Mouse (Mus musculus): Measurements from ENCODE around the gene Capn1. TPM values are rescaled to one million over a fixed set of nuclear protein-coding genes. Genes with fewer than 3 reads are reported as not detected.

Capn1 gene
- polyA plus RNA-seq, 1 experiment, result 2.5 TPM

DNA sequence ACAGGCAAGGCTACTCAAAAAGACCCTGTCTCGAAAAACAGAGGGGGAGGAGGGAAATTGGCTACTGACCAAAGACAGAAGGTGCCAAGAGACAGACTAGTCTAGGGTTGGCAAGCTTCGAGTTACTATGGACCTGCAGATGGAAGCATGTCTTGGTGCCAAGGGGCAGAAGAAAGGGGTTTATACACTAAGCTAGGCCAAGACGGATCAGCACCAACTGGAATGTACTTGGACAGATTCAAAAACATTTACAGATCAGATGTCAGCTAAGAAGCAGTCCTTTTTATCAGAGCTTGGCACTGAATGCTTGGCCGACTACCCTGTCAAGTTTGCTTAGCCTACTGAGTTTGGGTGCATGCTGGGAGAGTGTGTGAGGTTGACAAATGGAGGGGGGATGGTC lies 40.0 kb downstream of the Capn1 start:
- no peak overlapping the region for H3K27ac ChIP-seq (ENCODE audit: control insufficient read depth, insufficient read depth, low read depth, low read length)
- H3K36me3 ChIP-seq (ENCODE audit: control insufficient read depth, insufficient read depth, low read length), result no peaks in the 10 kb centered on the region
- no peaks in the 10 kb centered on the region for H3K27me3 ChIP-seq (ENCODE audit: control insufficient read depth, insufficient read depth, low read length)
- no peaks in the 10 kb centered on the region for H3K4me1 ChIP-seq (ENCODE audit: control insufficient read depth, insufficient read depth, low read length)
- TF ChIP-seq POLR2A (IDR thresholded peaks at IDR 0.05; ENCODE audit: control insufficient read depth, low read depth, low read length), result no peak
- TF ChIP-seq CTCF (IDR thresholded peaks at IDR 0.05; ENCODE audit: control insufficient read depth, insufficient read depth, insufficient replicate concordance, low read depth, low read length), result no peak
- no peak overlapping the region for H3K4me3 ChIP-seq (ENCODE audit: control insufficient read depth, low read depth, low read length)

DNA sequence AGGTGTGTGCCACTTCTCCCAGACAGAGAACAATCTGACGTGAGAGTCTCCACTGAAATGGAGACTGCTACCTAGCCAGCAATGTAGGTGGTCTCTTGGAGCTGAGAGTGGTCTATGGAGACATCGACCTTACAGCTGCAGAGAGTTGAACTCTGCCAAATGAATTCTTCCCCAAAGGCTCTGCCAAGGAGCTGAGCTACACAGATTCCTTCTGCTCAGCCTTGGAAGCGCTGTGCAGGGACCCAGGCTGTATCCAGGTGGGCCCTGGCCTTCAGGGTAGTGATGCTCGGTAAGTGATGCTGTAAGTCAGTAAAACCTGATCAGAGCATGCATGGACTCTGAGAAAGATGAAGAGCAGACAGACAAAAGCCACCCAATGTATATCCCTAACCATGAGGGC lies 40.6 kb downstream of the Capn1 start:
- no peak overlapping the region for H3K4me3 ChIP-seq (ENCODE audit: control insufficient read depth, low read depth, low read length)
- H3K27me3 ChIP-seq (ENCODE audit: control insufficient read depth, insufficient read depth, low read length), result no peaks in the 10 kb centered on the region
- no peaks in the 10 kb centered on the region for H3K4me1 ChIP-seq (ENCODE audit: control insufficient read depth, insufficient read depth, low read length)
- H3K27ac ChIP-seq (ENCODE audit: control insufficient read depth, insufficient read depth, low read depth, low read length), result no peak overlapping the region
- no peaks in the 10 kb centered on the region for H3K36me3 ChIP-seq (ENCODE audit: control insufficient read depth, insufficient read depth, low read length)
- TF ChIP-seq POLR2A (IDR thresholded peaks at IDR 0.05; ENCODE audit: control insufficient read depth, low read depth, low read length), result no peak
- no peak for TF ChIP-seq CTCF (IDR thresholded peaks at IDR 0.05; ENCODE audit: control insufficient read depth, insufficient read depth, insufficient replicate concordance, low read depth, low read length)

DNA sequence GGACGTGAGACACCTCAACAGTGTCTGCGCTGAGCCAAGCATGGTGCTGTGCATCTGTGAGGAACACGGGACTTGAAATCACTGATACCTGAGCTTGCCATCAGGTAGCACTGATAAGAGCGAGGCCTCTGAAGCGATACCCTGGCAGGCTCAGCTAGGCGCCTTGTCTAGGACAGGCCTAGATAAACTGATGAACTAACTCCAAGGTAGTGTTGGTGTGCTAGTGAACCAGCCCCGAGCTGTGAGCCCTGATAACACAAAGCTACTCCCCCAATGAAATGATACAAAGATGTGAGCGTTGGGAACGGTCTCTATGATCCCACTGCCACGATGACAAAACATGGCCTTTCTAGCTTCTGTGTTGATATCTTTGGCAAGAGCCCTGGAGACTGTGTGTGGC lies 48.0 kb downstream of the Capn1 start:
- no peaks in the 10 kb centered on the region for H3K36me3 ChIP-seq (ENCODE audit: control insufficient read depth, insufficient read depth, low read length)
- H3K27me3 ChIP-seq (ENCODE audit: control insufficient read depth, insufficient read depth, low read length), result no peaks in the 10 kb centered on the region
- no peak overlapping the region for H3K4me3 ChIP-seq (ENCODE audit: control insufficient read depth, low read depth, low read length)
- TF ChIP-seq POLR2A (IDR thresholded peaks at IDR 0.05; ENCODE audit: control insufficient read depth, low read depth, low read length) (no peak), CTCF (IDR thresholded peaks at IDR 0.05; ENCODE audit: control insufficient read depth, insufficient read depth, insufficient replicate concordance, low read depth, low read length) (no peak)
- peaks cover 3% of the 10 kb centered on the region for H3K4me1 ChIP-seq (ENCODE audit: control insufficient read depth, insufficient read depth, low read length)
- no peak overlapping the region for H3K27ac ChIP-seq (ENCODE audit: control insufficient read depth, insufficient read depth, low read depth, low read length)

DNA sequence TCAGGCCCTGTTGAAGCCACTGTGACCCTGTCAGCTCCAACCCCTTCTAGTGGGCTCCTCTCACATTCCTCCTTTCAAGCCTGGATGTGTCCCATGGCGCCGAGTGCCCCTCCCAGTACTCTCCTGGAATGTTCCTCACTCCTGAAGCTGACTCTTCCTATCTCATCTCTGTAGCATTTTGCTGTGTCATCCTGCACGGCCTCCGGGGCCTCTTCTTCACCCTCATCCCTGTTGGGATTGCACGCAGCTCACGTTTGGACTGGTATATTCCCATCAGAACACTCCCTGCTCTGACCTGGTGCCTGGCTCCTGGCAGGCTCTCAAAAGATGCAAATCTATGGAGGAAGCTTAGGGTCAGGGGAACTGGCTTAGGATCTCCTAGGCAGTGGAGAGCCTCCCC lies 48.9 kb downstream of the Capn1 start:
- H3K4me1 ChIP-seq (ENCODE audit: control insufficient read depth, insufficient read depth, low read length), result peaks cover 3% of the 10 kb centered on the region
- no peak overlapping the region for H3K27ac ChIP-seq (ENCODE audit: control insufficient read depth, insufficient read depth, low read depth, low read length)

GRCm38 (mm10) chr19:5965910-5966309 lies 49.8 kb downstream of the Capn1 start:
- peaks cover 5% of the 10 kb centered on the region; the same call in 1 of the 2 replicates for H3K36me3 ChIP-seq (ENCODE audit: control insufficient read depth, insufficient read depth, low read length)
- no peak overlapping the region for H3K4me3 ChIP-seq (ENCODE audit: control insufficient read depth, low read depth, low read length)
- no peaks in the 10 kb centered on the region for H3K27me3 ChIP-seq (ENCODE audit: control insufficient read depth, insufficient read depth, low read length)
- TF ChIP-seq CTCF (IDR thresholded peaks at IDR 0.05; ENCODE audit: control insufficient read depth, insufficient read depth, insufficient replicate concordance, low read depth, low read length), result no peak
- TF ChIP-seq POLR2A (IDR thresholded peaks at IDR 0.05; ENCODE audit: control insufficient read depth, low read depth, low read length), result no peak
- H3K4me1 ChIP-seq (ENCODE audit: control insufficient read depth, insufficient read depth, low read length), result peaks cover 3% of the 10 kb centered on the region
- no peak overlapping the region for H3K27ac ChIP-seq (ENCODE audit: control insufficient read depth, insufficient read depth, low read depth, low read length)

More for the DNA sequence above, 48.9 kb downstream of the Capn1 start:
- Histone ChIP-seq H3K36me3 (ENCODE audit: control insufficient read depth, insufficient read depth, low read length) (no peaks in the 10 kb centered on the region), H3K4me3 (ENCODE audit: control insufficient read depth, low read depth, low read length) (no peak overlapping the region), H3K27me3 (ENCODE audit: control insufficient read depth, insufficient read depth, low read length) (no peaks in the 10 kb centered on the region)
- TF ChIP-seq CTCF (IDR thresholded peaks at IDR 0.05; ENCODE audit: control insufficient read depth, insufficient read depth, insufficient replicate concordance, low read depth, low read length), result no peak

DNA sequence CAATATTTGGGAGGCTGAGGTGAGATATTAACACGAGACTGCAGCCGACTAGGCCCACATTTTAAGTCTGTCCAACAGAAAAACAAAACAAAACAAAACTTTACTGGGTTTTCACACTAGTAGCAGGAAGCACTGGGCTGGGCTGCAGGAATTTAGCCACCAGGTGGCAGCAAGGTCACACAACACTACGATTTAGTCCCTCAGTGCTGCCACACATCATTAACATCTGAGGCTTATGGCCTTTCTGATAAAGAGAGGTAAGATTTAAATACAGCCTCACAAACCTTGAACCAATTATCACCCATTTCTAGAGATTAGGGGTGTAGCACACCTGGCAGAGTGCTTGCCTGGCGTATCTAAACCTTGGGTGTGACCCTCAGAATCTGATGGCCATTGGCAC lies 50.4 kb downstream of the Capn1 start:
- peaks cover 3% of the 10 kb centered on the region for H3K4me1 ChIP-seq (ENCODE audit: control insufficient read depth, insufficient read depth, low read length)
- no peak overlapping the region for H3K4me3 ChIP-seq (ENCODE audit: control insufficient read depth, low read depth, low read length)
- H3K27me3 ChIP-seq (ENCODE audit: control insufficient read depth, insufficient read depth, low read length), result no peaks in the 10 kb centered on the region
- no peak for TF ChIP-seq POLR2A (IDR thresholded peaks at IDR 0.05; ENCODE audit: control insufficient read depth, low read depth, low read length)
- peak; percentile 60; the same call in 1 of the 2 replicates for TF ChIP-seq CTCF (IDR thresholded peaks at IDR 0.05; ENCODE audit: control insufficient read depth, insufficient read depth, insufficient replicate concordance, low read depth, low read length)
- H3K27ac ChIP-seq (ENCODE audit: control insufficient read depth, insufficient read depth, low read depth, low read length), result no peak overlapping the region
- peaks cover 5% of the 10 kb centered on the region; the same call in 1 of the 2 replicates for H3K36me3 ChIP-seq (ENCODE audit: control insufficient read depth, insufficient read depth, low read length)

DNA sequence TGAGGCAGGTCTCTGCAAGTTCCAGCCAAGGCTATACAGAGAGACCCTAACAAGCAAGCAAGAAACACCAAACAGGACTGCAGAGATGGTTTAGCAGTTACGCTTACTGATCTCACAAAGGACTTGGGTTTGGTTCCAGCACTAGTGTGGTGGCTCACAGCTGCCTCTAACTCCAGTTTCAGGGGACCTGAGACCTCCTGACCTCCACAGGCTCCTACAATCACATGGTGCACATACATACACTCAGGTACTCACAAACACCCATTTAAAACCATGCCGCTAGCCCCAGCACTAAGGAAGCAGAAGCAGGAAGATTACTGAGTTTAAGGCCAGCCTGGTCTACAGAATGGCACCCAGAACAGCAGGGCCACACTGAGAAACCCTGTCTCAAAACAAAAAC lies 50.9 kb downstream of the Capn1 start:
- Histone ChIP-seq H3K27ac (ENCODE audit: control insufficient read depth, insufficient read depth, low read depth, low read length) (no peak overlapping the region), H3K4me1 (ENCODE audit: control insufficient read depth, insufficient read depth, low read length) (peaks cover 3% of the 10 kb centered on the region), H3K27me3 (ENCODE audit: control insufficient read depth, insufficient read depth, low read length) (no peaks in the 10 kb centered on the region), H3K36me3 (ENCODE audit: control insufficient read depth, insufficient read depth, low read length) (peaks cover 5% of the 10 kb centered on the region; the same call in 1 of the 2 replicates), H3K4me3 (ENCODE audit: control insufficient read depth, low read depth, low read length) (peak overlapping the region; percentile 94)
- TF ChIP-seq CTCF (IDR thresholded peaks at IDR 0.05; ENCODE audit: control insufficient read depth, insufficient read depth, insufficient replicate concordance, low read depth, low read length) (no peak), POLR2A (IDR thresholded peaks at IDR 0.05; ENCODE audit: control insufficient read depth, low read depth, low read length) (no peak)

Measured in testis, adult 2 months (tissue).